Mouse (Mus musculus): ENCODE data around the gene Acer2. TPM values are rescaled to one million over a fixed set of nuclear protein-coding genes. Genes with fewer than 3 reads are reported as not detected.

Acer2 gene
- polyA plus RNA-seq, 1 experiment from 2014 or later, result 15.2 TPM

DNA sequence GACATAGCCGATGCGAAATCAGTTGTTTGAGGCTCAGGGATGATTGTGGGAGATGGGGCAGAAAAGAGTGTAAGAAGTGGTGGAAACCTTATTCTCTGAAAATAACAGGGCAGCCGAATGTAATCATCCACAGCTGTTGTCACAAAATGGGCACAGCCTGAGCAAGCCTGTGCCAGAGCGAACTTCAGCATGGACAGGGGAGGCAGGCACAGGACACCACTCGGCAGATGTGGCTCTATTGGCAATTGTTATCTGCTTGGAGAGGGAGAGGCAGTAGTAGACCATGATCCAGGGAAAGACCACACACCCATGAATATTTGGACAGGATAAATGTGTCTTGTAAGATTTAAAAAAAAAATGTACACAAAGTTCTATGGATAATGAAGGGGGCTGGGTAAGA, 103.1 kb downstream of the Acer2 start:
- no peaks in the 10 kb centered on the region; the same call in none of the 2 replicates for H3K9me3 ChIP-seq (ENCODE audit: control insufficient read depth, low read length)
- H3K36me3 ChIP-seq (ENCODE audit: control insufficient read depth, insufficient read depth, low read length), result no peaks in the 10 kb centered on the region
- no peak for ATAC-seq
- no peaks in the 10 kb centered on the region for H3K4me1 ChIP-seq (ENCODE audit: control insufficient read depth, insufficient read depth, low read depth, low read length)
- no peak overlapping the region for H3K9ac ChIP-seq (ENCODE audit: low read depth, low read length)
- H3K4me3 ChIP-seq (ENCODE audit: low read length), result no peak overlapping the region
- 86% methylated on average over 5 of the region's 5 CpGs for WGBS
- H3K4me2 ChIP-seq (ENCODE audit: low read length), result no peak overlapping the region
- no peak overlapping the region for H3K27ac ChIP-seq (ENCODE audit: low read depth, low read length)
- no peaks in the 10 kb centered on the region for H3K27me3 ChIP-seq (replicated peaks; ENCODE audit: control insufficient read depth, insufficient read depth, low read length)

Other genes with a start within 250 kb of the Acer2 start
- 49.5 and 53.8 TPM in 2 replicates for gene Plin2, start 204.3 kb upstream of the Acer2 start, polyA plus RNA-seq (2015; fragmentation: Nextera tagmentation; extraction: Ambion mirVana)
- 3.0 and 3.2 TPM in 2 replicates for gene Dennd4c, start 125.8 kb upstream of the Acer2 start, polyA plus RNA-seq (2015; fragmentation: Nextera tagmentation; extraction: Ambion mirVana)
- gene Rps6, start 17.0 kb upstream of the Acer2 start, polyA plus RNA-seq (2015; fragmentation: Nextera tagmentation; extraction: Ambion mirVana), result 300 and 377 TPM in 2 replicates

All from hindbrain, embryonic 16.5 days (tissue).